Mouse (Mus musculus): Measurements from ENCODE around the gene Disc1.

Gene Disc1

GRCm38 (mm10) chr8:125053505-125054435 is at the start of gene Disc1:
Disc1 (plus strand) TSS chr8:125054195.
- DNase-seq: peak; percentile 26

GRCm38 (mm10) chr8:125012695-125013627 is 41.0 kb upstream of the Disc1 start, which contains the start of gene Tsnax:
Tsnax (plus strand) TSS chr8:125012997.
- peak; percentile 87 for DNase-seq

GRCm38 (mm10) chr8:125024085-125024484 is 29.9 kb upstream of the Disc1 start:
- no peak for DNase-seq

GRCm38 (mm10) chr8:125027211-125027610 is 26.8 kb upstream of the Disc1 start:
- DNase-seq: no peak

GRCm38 (mm10) chr8:125028841-125029240 is 25.2 kb upstream of the Disc1 start:
- no peak for DNase-seq

GRCm38 (mm10) chr8:125031276-125031675 is 22.7 kb upstream of the Disc1 start:
- DNase-seq: peak; percentile 39

- peak; percentile 65 for DNase-seq
Observed at GRCm38 (mm10) chr8:125034669-125035068, 19.3 kb upstream of the Disc1 start.

GRCm38 (mm10) chr8:125037081-125037480 is 16.9 kb upstream of the Disc1 start:
- peak; percentile 22 for DNase-seq

- no peak for DNase-seq
Observed at GRCm38 (mm10) chr8:125038731-125039130, 15.3 kb upstream of the Disc1 start.

GRCm38 (mm10) chr8:125040587-125041375 is 13.2 kb upstream of the Disc1 start:
- no peak for DNase-seq

GRCm38 (mm10) chr8:125041496-125041895 is 12.5 kb upstream of the Disc1 start:
- no peak for DNase-seq

GRCm38 (mm10) chr8:125043394-125043793 is 10.6 kb upstream of the Disc1 start:
- no peak for DNase-seq

- DNase-seq: no peak
Observed at GRCm38 (mm10) chr8:125043935-125044334, 10.1 kb upstream of the Disc1 start.

- no peak for DNase-seq
Observed at GRCm38 (mm10) chr8:125045760-125046159, 8.2 kb upstream of the Disc1 start.

- DNase-seq: no peak
Observed at GRCm38 (mm10) chr8:125049051-125049750, 4.8 kb upstream of the Disc1 start.

GRCm38 (mm10) chr8:125049826-125050225 is 4.2 kb upstream of the Disc1 start:
- no peak for DNase-seq

GRCm38 (mm10) chr8:125052026-125052425 is 2.0 kb upstream of the Disc1 start:
- DNase-seq: peak; percentile 73

- no peak for DNase-seq
Observed at GRCm38 (mm10) chr8:125054436-125054810, 428 bp downstream of the Disc1 start.

- no peak for DNase-seq
Observed at GRCm38 (mm10) chr8:125060904-125061303, 6.9 kb downstream of the Disc1 start.

GRCm38 (mm10) chr8:125065596-125065995 is 11.6 kb downstream of the Disc1 start:
- no peak for DNase-seq

- peak; percentile 47 for DNase-seq
Observed at GRCm38 (mm10) chr8:125066913-125067595, 13.1 kb downstream of the Disc1 start.
